Mouse (Mus musculus) B cell, adult (primary cell): ENCODE results near the gene Acadvl. TPM values are rescaled to one million over a fixed set of nuclear protein-coding genes. Genes with fewer than 3 reads are reported as not detected.

Source experiments
- total RNA-seq: library from RNA; stranded (reverse); gene quantifications from 4 replicates; pipeline ENCODE4 v1.2.4, GENCODE M21; 2023; ENCODE audit not compliant: inconsistent age

Gene Acadvl
- 53.0 to 60.7 TPM (median 59.3 TPM) in 4 replicates for total RNA-seq

DNA sequence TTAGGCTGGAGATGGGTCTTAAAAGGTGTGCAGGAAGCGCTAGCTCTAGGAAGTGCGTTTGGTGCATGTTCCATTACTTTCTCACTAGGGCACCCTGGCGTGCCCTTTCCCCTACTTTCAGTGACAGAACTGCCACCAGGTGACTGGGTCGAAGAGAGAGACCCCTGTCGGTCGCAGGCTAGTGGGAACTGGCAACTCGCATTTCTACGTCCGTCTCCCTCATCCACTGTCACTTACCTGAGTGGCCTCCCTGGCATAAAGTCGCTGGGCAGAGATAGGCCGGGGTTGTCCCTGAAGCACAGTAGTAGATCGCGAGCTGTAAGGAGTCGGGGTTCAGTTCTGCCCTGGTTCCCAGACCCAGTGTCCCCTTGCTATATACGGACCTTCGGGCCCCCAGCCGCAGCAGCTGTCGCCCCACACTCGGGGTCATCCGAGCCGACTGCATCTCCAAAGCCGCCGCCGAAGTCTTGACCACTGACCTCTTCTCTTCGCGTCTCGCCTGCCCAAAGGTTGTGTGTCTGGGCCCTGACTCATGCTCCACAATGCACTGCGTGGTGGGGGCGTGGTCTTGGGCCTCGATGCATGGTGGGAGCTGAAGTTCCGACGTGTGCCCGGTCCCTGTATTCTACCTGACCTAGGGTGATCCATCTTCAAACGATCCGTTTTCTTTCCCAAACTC, at the start of gene Acadvl:
Acadvl (minus strand) TSS at position 532 of the 679 bp plus-strand sequence.

GRCm38 (mm10) chr11:70053898-70054570, 38.8 kb upstream of the Acadvl start, which contains the start of gene Asgr1:
Asgr1 (plus strand) TSS chr11:70054085.

DNA sequence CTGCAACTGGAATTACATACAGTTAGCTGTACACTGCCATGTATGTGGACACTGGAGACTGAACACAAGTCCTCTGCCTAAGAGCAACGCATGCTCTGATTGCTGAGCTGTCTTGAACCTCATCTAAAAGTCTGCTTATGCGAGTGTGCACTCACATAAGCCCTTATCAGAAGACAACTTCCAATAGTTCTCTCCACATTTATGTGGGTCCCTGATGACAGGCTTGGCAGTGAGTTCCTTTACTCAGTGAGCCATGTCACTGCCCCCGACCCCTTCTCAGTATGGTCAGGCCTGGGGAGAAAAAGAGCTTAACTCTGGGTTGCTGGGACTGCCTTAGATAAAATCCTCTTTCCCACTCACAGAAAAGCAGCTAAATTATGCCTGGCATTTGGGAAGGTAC, 1.5 kb upstream of the Acadvl start, which contains the start of gene Dlg4:
Dlg4 (plus strand) TSS at position 274 of the 400 bp plus-strand sequence.

DNA sequence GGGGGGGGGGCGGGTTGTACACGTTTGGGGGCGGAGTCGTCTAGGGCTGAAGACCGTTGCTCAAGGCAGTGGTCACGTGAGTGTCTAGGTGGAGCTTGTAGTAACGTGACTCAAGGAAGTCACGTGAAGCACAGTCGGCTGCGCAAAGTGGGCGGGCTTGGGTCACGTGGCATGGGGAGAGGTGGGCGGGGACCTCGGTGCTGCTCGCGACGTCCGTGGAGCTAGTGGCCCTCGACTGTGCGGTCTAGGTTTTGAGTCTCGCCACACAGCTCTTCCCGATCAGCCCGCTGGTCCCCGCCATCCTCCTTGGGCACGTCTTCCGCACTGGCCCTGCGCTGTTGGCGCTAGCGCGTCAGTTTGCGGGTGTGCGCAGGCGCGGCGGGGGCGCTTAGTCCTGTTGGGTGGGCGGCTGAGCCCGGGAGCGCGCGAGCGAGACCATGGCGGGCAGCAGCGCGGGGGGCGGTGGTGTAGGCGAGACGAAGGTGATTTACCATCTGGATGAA, 14.8 kb downstream of the Acadvl start, which contains the start of gene Dvl2:
Dvl2 (plus strand) TSS at position 200 of the 503 bp plus-strand sequence.

GRCm38 (mm10) chr11:69995391-69995960, 19.7 kb downstream of the Acadvl start, which contains the start of gene Phf23:
Phf23 (plus strand) TSS chr11:69995777.

DNA sequence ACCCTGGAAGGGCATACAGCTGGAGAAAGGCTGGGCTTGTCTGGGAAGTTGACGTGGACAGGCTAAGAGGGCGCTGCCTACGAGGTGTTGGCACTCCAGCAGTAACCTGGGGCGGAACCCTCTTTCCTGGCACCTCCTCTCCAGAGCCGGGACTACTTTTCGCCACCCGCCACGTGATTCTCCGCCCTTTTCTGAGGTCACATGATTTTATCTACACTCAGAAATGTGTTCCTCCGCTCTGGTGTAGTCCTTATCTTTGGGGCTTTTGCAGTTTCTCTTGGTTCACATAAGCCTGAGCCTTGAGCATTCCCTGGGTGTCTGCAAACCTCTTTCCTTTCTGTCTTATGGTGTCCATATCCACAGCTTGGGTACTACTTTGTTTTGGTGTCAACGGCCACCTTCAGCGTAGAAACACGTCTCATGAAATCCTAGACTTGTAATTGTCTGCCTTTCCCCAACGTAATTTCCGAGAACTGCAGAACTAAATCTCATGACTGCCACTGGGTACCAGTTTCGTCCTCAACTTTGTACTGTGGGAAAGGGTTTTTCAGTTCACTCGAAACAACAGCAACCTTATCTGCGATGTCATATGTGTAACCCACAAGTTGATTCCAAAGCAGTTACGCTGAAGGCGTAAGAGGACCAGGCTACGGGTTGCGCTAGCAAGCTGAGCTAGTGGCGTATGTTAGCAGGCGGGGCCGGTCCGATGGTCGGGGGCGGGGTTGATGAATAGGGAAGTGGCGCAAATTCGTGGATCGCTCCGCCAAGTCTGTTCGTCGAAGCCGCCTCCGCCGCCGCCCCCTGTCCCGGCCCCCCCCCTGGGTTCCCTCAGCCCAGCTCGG, 24.1 kb downstream of the Acadvl start, which contains the start of gene Gabarap:
Gabarap (plus strand) TSS at position 294 of the 842 bp plus-strand sequence.

DNA sequence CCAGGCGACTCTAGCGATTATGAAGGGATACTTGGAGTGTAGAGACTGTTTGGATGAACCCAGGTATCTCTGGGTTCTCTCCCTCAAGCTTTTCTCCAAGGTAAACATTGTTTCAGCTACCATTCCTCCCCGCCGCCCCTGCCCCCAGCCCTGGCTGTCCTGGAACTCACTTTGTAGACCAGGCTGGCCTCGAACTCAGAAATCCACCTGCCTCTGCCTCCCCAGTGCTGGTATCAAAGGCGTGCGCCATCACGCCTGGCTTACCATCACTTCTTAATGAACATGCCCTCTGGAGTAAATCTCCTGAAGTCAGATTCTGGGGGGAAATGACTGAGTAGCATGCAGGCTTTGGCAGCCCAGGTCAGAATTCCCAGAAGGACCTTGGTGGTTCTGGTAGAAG, 33.0 kb downstream of the Acadvl start, which contains the start of gene Elp5:
Elp5 (minus strand) TSS at position 293 of the 400 bp plus-strand sequence.

GRCm38 (mm10) chr11:69981141-69981762, 34.0 kb downstream of the Acadvl start, which contains the start of gene Ctdnep1:
Ctdnep1 (plus strand) TSS chr11:69981156.

GRCm38 (mm10) chr11:69964650-69965270, 50.5 kb downstream of the Acadvl start, which contains the start of gene Cldn7:
Cldn7 (plus strand) TSS chr11:69964779.

Other genes starting within 250 kb of the Acadvl start
- gene Zbtb4, start 249.5 kb downstream of the Acadvl start, total RNA-seq = 52.3 to 57.6 TPM (median 54.5 TPM) in 4 replicates
- 8.3 to 11.3 TPM (median 10.1 TPM) in 4 replicates for gene Chrnb1, start 219.5 kb downstream of the Acadvl start, total RNA-seq
- gene Fgf11, start 213.6 kb downstream of the Acadvl start, total RNA-seq = 0.16 to 0.27 TPM in 2 of 4 replicates, not detected in the others
- not detected in 4 replicates for gene Tmem102, start 209.8 kb downstream of the Acadvl start, total RNA-seq
- not detected in 4 replicates for gene Gm39566, start 200.1 kb downstream of the Acadvl start, total RNA-seq
- gene Spem2, start 196.9 kb downstream of the Acadvl start, total RNA-seq = not detected in 4 replicates
- not detected in 4 replicates for gene Spem1, start 193.2 kb downstream of the Acadvl start, total RNA-seq
- gene Nlgn2, start 177.6 kb downstream of the Acadvl start, total RNA-seq = 0.24 to 1.3 TPM (median 0.59 TPM) in 4 replicates
- 30.9 to 38.6 TPM (median 37.0 TPM) in 4 replicates for gene Tmem256, start 176.9 kb downstream of the Acadvl start, total RNA-seq
- 9.8 to 13.0 TPM (median 11.5 TPM) in 4 replicates for gene Plscr3, start 169.0 kb downstream of the Acadvl start, total RNA-seq
- not detected in 4 replicates for gene Tnk1, start 156.7 kb downstream of the Acadvl start, total RNA-seq
- gene Tmem95, start 137.4 kb downstream of the Acadvl start, total RNA-seq = not detected in 4 replicates
- 1.8 to 2.3 TPM (median 2.0 TPM) in 4 replicates for gene Kctd11, start 134.0 kb downstream of the Acadvl start, total RNA-seq
- gene Acap1, start 119.9 kb downstream of the Acadvl start, total RNA-seq = 477 to 556 TPM (median 497 TPM) in 4 replicates
- 2.1 to 2.7 TPM (median 2.3 TPM) in 4 replicates for gene 2810408A11Rik, start 114.4 kb downstream of the Acadvl start, total RNA-seq
- gene Neurl4, start 114.3 kb downstream of the Acadvl start, total RNA-seq = 55.7 to 74.4 TPM (median 62.8 TPM) in 4 replicates
- 138 to 159 TPM (median 142 TPM) in 4 replicates for gene Gps2, start 101.5 kb downstream of the Acadvl start, total RNA-seq
- gene Eif5a, start 93.5 kb downstream of the Acadvl start, total RNA-seq = 362 to 387 TPM (median 377 TPM) in 4 replicates
- not detected in 4 replicates for gene Ybx2, start 79.6 kb downstream of the Acadvl start, total RNA-seq
- gene Slc2a4, start 67.2 kb downstream of the Acadvl start, total RNA-seq = not detected in 4 replicates
- not detected in 4 replicates for gene Cldn7, start 50.6 kb downstream of the Acadvl start, total RNA-seq
- gene Ctdnep1, start 34.3 kb downstream of the Acadvl start, total RNA-seq = 103 to 123 TPM (median 108 TPM) in 4 replicates
- 34.4 to 62.8 TPM (median 46.7 TPM) in 4 replicates for gene Elp5, start 32.9 kb downstream of the Acadvl start, total RNA-seq
- gene Gabarap, start 24.3 kb downstream of the Acadvl start, total RNA-seq = 311 to 355 TPM (median 331 TPM) in 4 replicates
- gene Phf23, start 19.6 kb downstream of the Acadvl start, total RNA-seq = 52.7 to 62.9 TPM (median 56.6 TPM) in 4 replicates
- gene Dvl2, start 14.8 kb downstream of the Acadvl start, total RNA-seq = 48.4 to 53.5 TPM (median 51.0 TPM) in 4 replicates
- 3.5 to 5.4 TPM (median 4.2 TPM) in 4 replicates for gene Dlg4, start 1.5 kb upstream of the Acadvl start, total RNA-seq
- gene Asgr1, start 38.7 kb upstream of the Acadvl start, total RNA-seq = not detected in 4 replicates
- gene Asgr2, start 77.2 kb upstream of the Acadvl start, total RNA-seq = not detected in 4 replicates
- not detected in 4 replicates for gene Mgl2, start 114.9 kb upstream of the Acadvl start, total RNA-seq
- 0.57 TPM in 1 of 4 replicates, not detected in the others for gene Clec10a, start 140.8 kb upstream of the Acadvl start, total RNA-seq
- gene Slc16a11, start 197.3 kb upstream of the Acadvl start, total RNA-seq = not detected in 4 replicates
- 1.8 to 2.3 TPM (median 2.1 TPM) in 4 replicates for gene Slc16a13, start 205.7 kb upstream of the Acadvl start, total RNA-seq
- gene Bcl6b, start 214.4 kb upstream of the Acadvl start, total RNA-seq = 0.45 to 1.1 TPM (median 0.85 TPM) in 4 replicates
- 62.4 to 92.8 TPM (median 71.3 TPM) in 4 replicates for gene 0610010K14Rik, start 222.5 kb upstream of the Acadvl start, total RNA-seq
- gene Gm21988, start 224.4 kb upstream of the Acadvl start, total RNA-seq = 4.4 to 9.6 TPM (median 7.2 TPM) in 4 replicates
- 73.2 to 81.6 TPM (median 73.8 TPM) in 4 replicates for gene Rnasek, start 224.4 kb upstream of the Acadvl start, total RNA-seq
- gene Alox12, start 239.9 kb upstream of the Acadvl start, total RNA-seq = 0.57 to 0.64 TPM in 2 of 4 replicates, not detected in the others